Mouse (Mus musculus) E14TG2a.4 (cell line): ENCODE measurements at regions not wholly inside any gene's neighbourhood (a gene's known extent, or its start where the extent isn't known, plus 50 kb on each side); places are given as distances from the start of the nearest gene placed in this dataset.

Source experiments
- CTCF ChIP-seq: conservative IDR thresholded peaks from 2 replicates; pipeline ENCODE4 v1.5.1; 2014; ENCODE audit warnings: low read length
- POU5F1 ChIP-seq: IDR thresholded peaks from 2 replicates; pipeline ENCODE4 v1.6.1; 2014; ENCODE audit warnings: low read length, borderline replicate concordance

GRCm38 (mm10) chr13:56974063-56974462 is 78.3 kb upstream of the Trpc7 start:
- TF ChIP-seq CTCF: no peak
- TF ChIP-seq POU5F1: no peak
